In the genomic region with DNA sequence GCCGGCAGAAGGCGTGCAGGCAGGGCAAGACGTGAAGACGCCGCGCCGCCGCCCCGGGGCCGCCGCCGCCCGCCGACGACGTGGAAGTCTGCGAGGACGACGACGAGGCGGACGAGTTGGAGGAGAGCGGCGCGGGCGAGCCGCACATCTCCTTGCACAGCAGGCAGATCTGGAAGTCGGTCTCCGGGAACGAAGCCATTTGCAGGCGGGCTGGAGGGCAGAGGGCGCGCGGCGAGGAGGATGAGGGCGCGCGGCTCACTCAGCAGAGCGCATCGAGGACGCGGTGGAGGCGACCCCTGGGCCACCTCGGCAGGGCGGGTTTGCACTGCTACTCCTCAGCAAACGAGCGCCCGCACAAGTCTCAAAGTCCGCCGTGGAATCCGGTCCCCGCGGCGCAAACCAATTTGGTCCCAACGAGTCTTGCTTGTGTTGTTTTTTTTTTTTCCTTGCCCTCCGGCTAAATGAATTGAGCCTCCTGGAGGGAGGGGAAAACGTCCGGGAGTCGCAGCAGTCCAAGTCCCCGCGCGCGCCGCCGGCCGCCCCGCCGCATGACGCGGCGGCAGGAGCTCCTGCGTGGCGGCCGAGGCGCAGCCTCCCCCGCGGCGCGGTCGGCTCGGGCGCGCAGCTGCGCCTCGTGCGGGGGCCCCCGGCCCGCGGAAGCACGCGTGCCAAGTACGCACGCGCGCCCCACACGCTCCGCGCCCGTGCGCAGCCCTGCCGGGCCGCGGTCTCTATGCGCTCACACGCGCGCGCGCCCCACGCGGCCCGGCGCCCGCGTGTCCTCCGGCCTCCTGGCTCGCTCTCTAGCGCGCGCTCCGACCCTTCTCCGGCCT, we compare ENCODE assay signal across 8 mouse cellular contexts. TPM values are rescaled to one million over a fixed set of nuclear protein-coding genes. Genes with fewer than 3 reads are reported as not detected.
DNase-seq lines count a peak whose midpoint lies in the region; TF ChIP-seq lines count a peak whose summit lies in the region.

No protein-coding gene starts in this region.

- no peaks in the 10 kb centered on the region for H3K36me3 ChIP-seq in heart, embryonic 10.5 days
- H3K36me3 ChIP-seq in myocyte (ENCODE audit: control insufficient read depth, insufficient read depth), result no peaks in the 10 kb centered on the region

- TF ChIP-seq POLR2A in myocyte (IDR thresholded peaks at IDR 0.05; ENCODE audit: insufficient read length, low read depth), result no peak

- H3K4me2 ChIP-seq in myocyte (ENCODE audit: low read depth), result peak overlapping the region; percentile 38

- H3ac ChIP-seq in myocyte (ENCODE audit: control insufficient read depth, insufficient read length), result no peak overlapping the region

- H3K79me2 ChIP-seq in myocyte (ENCODE audit: control insufficient read depth, insufficient read depth), result no peaks in the 10 kb centered on the region

- peaks cover 11% of the 10 kb centered on the region for H3K27me3 ChIP-seq in heart, embryonic 10.5 days (ENCODE audit: insufficient read depth, poor library complexity, severe bottlenecking)
- peaks cover 57% of the 10 kb centered on the region for H3K27me3 ChIP-seq in myocyte (ENCODE audit: control insufficient read depth, insufficient read depth, insufficient read length)

- peak overlapping the region; percentile 95 for H3K27ac ChIP-seq in heart, embryonic 10.5 days

- no peak for DNase-seq in heart, embryonic 10.5 days (ENCODE audit: low spot score)
- DNase-seq in heart, adult 11 months, result no peak
- peak; percentile 40 for DNase-seq in urinary bladder, adult 2 months (ENCODE audit: low spot score)
- DNase-seq in urinary bladder, postnatal 10 days (ENCODE audit: low spot score), result no peak
- peak; percentile 35 for DNase-seq in kidney, postnatal 10 days
- no peak for DNase-seq in spleen, postnatal 14 days (ENCODE audit: low spot score in 2 of 2)
- no peak for DNase-seq in ovary, postnatal 10 days (ENCODE audit: low spot score)

- H3K9me3 ChIP-seq in heart, embryonic 10.5 days, result no peaks in the 10 kb centered on the region

- under 1% methylated on average over 116 of the region's 122 CpGs for WGBS in heart, embryonic 10.5 days

- peak overlapping the region; percentile 88 for H3K4me3 ChIP-seq in heart, embryonic 10.5 days
- no peak overlapping the region for H3K4me3 ChIP-seq in myocyte

- H3K4me1 ChIP-seq in heart, embryonic 10.5 days, result peaks cover 38% of the 10 kb centered on the region

TF ChIP-seq in myocyte, 11 proteins besides CTCF, POLR2A, EP300 and RAD21:
- TF ChIP-seq USF1 (IDR thresholded peaks at IDR 0.05; ENCODE audit: low read depth) (no peak), TCF12 (IDR thresholded peaks at IDR 0.05; ENCODE audit: insufficient read depth, poor library complexity, severe bottlenecking) (no peak), TCF3 (IDR thresholded peaks at IDR 0.05; ENCODE audit: insufficient read length, low read depth) (no peak), CEBPB (IDR thresholded peaks at IDR 0.05; ENCODE audit: insufficient read depth, poor library complexity, severe bottlenecking) (no peak), E2F4 (IDR thresholded peaks at IDR 0.05; ENCODE audit: insufficient read depth) (no peak), MYOD1 (IDR thresholded peaks at IDR 0.05; ENCODE audit: control insufficient read depth in 1 of 3, insufficient read length in 2 of 3, low read depth in 2 of 3) (no peak), MYOG (IDR thresholded peaks at IDR 0.05; ENCODE audit: control insufficient read depth in 1 of 3, insufficient read depth in 1 of 3, insufficient read length in 2 of 3, low read depth in 2 of 3) (no peak), REST (IDR thresholded peaks at IDR 0.05; ENCODE audit: insufficient read depth, insufficient read length) (no peak), SRF (IDR thresholded peaks at IDR 0.05; ENCODE audit: control insufficient read depth, insufficient read length, low read depth) (no peak), POLR2AphosphoS2 (IDR thresholded peaks at IDR 0.05; ENCODE audit: insufficient read length, low read depth) (no peak), MAX (IDR thresholded peaks at IDR 0.05; ENCODE audit: low read depth) (no peak)

RNA-seq across cellular contexts. Expression of a gene that starts 1.0 kb away (rescaled TPM):
- 2.4 and 3.1 TPM in 2 replicates for polyA plus RNA-seq in heart, embryonic 10.5 days (2016; fragmentation: Nextera tagmentation; extraction: Ambion mirVana)
- 0.23 and 0.28 TPM in 2 replicates for polyA plus RNA-seq in urinary bladder, adult 2 months (2012; rRNA removed)
- polyA plus RNA-seq in myocyte (2012; fragmentation: generic; extraction: Trizol), result 0.01 TPM

RNA-seq across cellular contexts. Expression of a gene that starts 47.6 kb away (rescaled TPM):
- 0.38 and 0.97 TPM in 2 replicates for polyA plus RNA-seq in heart, embryonic 10.5 days (2016; fragmentation: Nextera tagmentation; extraction: Ambion mirVana)
- polyA plus RNA-seq in urinary bladder, adult 2 months (2012; rRNA removed), result 0.10 TPM in 1 of 2 replicates, not detected in the other
- polyA plus RNA-seq in myocyte (2012; fragmentation: generic; extraction: Trizol), result 0.06 TPM

RNA-seq across cellular contexts. Expression of a gene that starts 58.4 kb away (rescaled TPM):
- not detected in 2 replicates for polyA plus RNA-seq in heart, embryonic 10.5 days (2016; fragmentation: Nextera tagmentation; extraction: Ambion mirVana)
- 0.91 and 1.7 TPM in 2 replicates for polyA plus RNA-seq in urinary bladder, adult 2 months (2012; rRNA removed)
- polyA plus RNA-seq in myocyte (2012; fragmentation: generic; extraction: Trizol), result not detected

Comparison
In these comparisons a context has a peak if more than half of its experiments do, and no peak if none do; other contexts are left out.
1. DNase-seq: peak in urinary bladder, adult 2 months (single experiment) and kidney, postnatal 10 days (single experiment); none in heart, embryonic 10.5 days (single experiment), heart, adult 11 months (single experiment), urinary bladder, postnatal 10 days (single experiment), spleen, postnatal 14 days (0 of 2) and ovary, postnatal 10 days (single experiment).